Mouse (Mus musculus): Measurements from ENCODE around the gene Itk. TPM values are rescaled to one million over a fixed set of nuclear protein-coding genes. Genes with fewer than 3 reads are reported as not detected.

The Itk gene
- polyA plus RNA-seq, 1 experiment, result not detected

DNA sequence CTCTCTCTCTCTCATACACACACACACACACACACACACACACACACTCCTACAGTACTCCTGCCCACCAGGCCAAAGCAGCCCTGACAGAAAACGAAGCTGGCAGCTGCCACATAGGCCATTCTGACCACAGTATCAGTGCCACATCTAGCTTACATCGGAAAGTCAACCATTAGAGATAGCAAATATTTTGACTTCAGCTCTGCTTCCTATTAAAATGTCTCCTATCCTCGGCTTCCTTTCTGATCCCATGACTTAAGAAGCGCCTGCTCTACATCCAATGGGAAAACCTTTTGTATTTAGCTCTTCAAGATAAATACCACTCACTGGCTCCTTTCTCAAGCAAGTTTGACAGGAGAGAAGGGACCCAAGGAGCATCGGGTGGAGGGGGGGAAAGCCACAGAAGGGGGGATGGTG lies 78.7 kb downstream of the Itk start:
- peak overlapping the region; percentile 1 for H3K27ac ChIP-seq (ENCODE audit: insufficient read depth, low read depth, low read length)
- H3K4me3 ChIP-seq (ENCODE audit: insufficient read depth, low read length), result peak overlapping the region; percentile 91; the same call in 1 of the 2 replicates
- H3K4me1 ChIP-seq (ENCODE audit: control insufficient read depth, insufficient read depth, low read length), result peaks cover 58% of the 10 kb centered on the region
- no peak for TF ChIP-seq POLR2A (IDR thresholded peaks at IDR 0.05; ENCODE audit: borderline replicate concordance, low read depth, low read length)
- no peak for TF ChIP-seq CTCF (IDR thresholded peaks at IDR 0.05; ENCODE audit: low read depth, low read length)

DNA sequence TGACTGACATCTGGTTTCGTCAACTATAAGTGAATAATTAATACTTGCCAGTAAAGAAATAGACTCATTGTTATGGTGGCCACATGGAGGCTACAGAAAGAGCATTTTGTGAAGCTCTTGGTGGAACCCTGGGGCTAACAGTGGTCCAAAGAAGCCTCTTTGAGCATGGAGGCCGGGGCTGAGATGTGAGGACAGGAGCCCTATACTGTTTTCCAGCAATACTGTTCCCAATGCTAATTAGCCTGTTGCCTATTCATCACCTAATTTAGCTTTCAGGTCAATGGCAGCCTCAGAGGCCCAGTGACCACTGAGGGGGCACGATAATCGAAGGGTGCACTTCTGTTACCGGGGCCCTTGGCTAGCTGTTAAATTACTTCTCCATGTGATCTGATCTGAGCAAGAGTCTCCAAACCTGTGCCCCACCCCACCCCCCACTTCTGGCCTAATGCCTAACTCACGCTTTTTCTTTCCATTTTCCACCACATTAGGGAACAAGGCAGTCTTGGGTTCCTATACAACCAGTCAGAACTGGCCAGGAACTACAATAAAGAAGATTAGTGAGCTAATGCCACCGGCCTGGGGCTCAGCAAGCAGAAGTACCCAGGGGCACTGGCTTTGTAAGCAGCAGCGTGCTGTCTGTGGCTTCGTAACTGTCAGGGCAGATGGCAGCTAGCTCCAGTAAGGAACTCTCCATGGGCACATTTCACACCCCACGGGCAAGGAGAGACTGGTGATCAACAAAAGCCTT lies 79.3 kb downstream of the Itk start:
- Histone ChIP-seq H3K4me1 (ENCODE audit: control insufficient read depth, insufficient read depth, low read length) (peaks cover 52% of the 10 kb centered on the region), H3K4me3 (ENCODE audit: insufficient read depth, low read length) (no peak overlapping the region), H3K27ac (ENCODE audit: insufficient read depth, low read depth, low read length) (peak overlapping the region; percentile 1)
- no peak for TF ChIP-seq POLR2A (IDR thresholded peaks at IDR 0.05; ENCODE audit: borderline replicate concordance, low read depth, low read length)
- TF ChIP-seq CTCF (IDR thresholded peaks at IDR 0.05; ENCODE audit: low read depth, low read length), result no peak

DNA sequence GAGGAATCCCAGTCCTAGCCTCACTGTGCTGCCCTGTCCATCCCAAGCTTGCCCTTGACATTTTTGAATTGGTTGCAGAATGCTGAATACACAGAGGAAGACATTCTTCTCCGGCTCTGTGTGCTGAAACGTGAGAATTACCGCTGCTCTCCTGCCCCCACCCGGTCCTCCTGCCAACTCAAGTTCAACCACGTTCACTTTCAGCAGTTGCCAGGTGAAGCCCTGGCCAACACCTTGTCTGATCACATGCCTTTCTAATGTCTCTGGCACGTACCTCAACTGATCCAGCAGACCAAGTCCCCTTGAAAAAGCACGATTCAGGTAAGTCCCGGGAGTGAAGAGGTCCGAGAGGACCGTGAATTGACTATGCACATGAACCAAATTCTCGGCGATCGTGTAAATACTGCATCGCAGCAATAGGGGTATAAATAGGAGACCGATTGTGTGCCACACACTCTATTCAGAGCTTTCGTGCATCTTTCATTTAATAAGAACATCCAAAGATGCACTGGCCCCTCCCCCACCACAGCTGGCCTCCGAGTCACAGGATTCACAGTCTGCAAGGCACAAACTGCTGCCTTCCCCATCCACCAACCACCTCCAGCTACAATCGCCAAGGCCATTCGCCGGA lies 80.1 kb downstream of the Itk start:
- Histone ChIP-seq H3K4me1 (ENCODE audit: control insufficient read depth, insufficient read depth, low read length) (peaks cover 48% of the 10 kb centered on the region), H3K4me3 (ENCODE audit: insufficient read depth, low read length) (no peak overlapping the region), H3K27ac (ENCODE audit: insufficient read depth, low read depth, low read length) (no peak overlapping the region)
- TF ChIP-seq POLR2A (IDR thresholded peaks at IDR 0.05; ENCODE audit: borderline replicate concordance, low read depth, low read length) (no peak), CTCF (IDR thresholded peaks at IDR 0.05; ENCODE audit: low read depth, low read length) (no peak)

DNA sequence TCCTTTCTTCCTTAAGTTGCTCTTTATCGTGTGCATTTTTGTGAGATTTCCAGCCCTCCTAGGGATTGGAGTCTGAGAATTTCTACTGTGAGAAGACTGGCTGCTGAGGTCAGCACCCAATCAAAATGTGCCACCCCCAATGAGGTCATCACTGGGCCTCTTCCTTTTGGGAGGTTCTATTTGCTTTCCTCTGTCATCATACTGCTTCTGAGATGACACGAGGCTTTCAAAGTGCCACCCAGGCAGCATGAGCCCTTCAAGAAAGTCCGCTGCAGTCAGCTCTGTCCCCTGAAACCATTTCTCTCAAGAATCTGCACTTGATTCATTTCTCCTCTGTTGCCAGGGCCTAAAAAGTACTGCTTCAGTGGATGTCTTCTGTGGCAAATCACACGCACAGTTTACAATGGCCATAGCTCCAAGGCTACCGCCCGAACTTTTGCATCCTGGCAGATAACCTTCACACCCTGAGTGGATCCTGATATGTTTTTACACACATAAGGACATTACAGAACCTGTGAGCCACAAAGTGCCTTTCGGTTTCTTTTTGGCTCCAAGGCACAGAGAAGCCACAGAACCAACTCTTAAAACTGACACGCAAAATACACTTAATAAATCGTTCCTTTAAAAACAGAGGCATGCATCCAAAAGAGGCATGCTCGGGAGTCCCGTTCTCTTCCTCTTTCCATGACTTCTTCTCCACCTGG lies 80.9 kb downstream of the Itk start:
- Histone ChIP-seq H3K4me1 (ENCODE audit: control insufficient read depth, insufficient read depth, low read length) (peaks cover 40% of the 10 kb centered on the region), H3K27ac (ENCODE audit: insufficient read depth, low read depth, low read length) (no peak overlapping the region), H3K4me3 (ENCODE audit: insufficient read depth, low read length) (no peak overlapping the region)
- no peak for TF ChIP-seq POLR2A (IDR thresholded peaks at IDR 0.05; ENCODE audit: borderline replicate concordance, low read depth, low read length)
- TF ChIP-seq CTCF (IDR thresholded peaks at IDR 0.05; ENCODE audit: low read depth, low read length), result no peak

DNA sequence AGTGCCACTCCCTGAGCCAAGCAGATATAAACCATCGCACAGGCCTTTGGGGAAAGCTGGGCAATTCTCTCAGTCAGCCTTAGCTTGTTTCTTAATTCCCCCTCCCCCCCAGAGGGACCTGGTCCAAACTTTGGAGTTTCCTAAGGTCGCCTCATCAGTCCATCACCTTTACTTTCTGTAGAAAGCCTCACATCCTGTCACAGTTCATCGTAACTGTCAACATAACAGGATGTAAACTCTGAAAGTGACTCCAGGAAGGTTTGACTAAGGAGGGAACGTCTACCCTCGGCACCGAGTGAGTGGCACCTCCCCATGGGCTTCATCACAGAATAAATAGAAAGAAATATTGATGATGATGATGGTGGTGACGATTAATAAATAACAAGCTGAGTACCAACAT lies 81.5 kb downstream of the Itk start:
- Histone ChIP-seq H3K27ac (ENCODE audit: insufficient read depth, low read depth, low read length) (no peak overlapping the region), H3K4me1 (ENCODE audit: control insufficient read depth, insufficient read depth, low read length) (peaks cover 35% of the 10 kb centered on the region), H3K4me3 (ENCODE audit: insufficient read depth, low read length) (no peak overlapping the region)
- TF ChIP-seq POLR2A (IDR thresholded peaks at IDR 0.05; ENCODE audit: borderline replicate concordance, low read depth, low read length) (no peak), CTCF (IDR thresholded peaks at IDR 0.05; ENCODE audit: low read depth, low read length) (no peak)

DNA sequence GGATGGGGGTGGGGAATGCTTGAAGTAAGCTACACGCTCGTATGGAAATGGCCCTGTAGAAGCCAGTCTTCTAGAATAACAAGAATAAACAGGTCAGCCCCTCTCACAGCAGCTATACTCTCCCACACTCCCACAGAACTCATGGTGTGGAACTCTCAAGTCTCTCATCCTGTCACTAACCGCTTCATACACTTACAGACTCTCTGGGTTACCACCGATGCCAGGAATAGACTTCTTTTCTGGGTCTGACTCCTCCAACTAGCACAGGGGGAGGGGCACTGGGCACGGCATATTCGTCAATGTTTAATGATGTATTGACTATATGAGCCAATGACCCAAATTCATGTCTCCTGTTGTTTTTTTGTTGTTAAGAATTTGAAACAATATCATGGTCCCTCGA lies 82.5 kb downstream of the Itk start:
- no peak overlapping the region for H3K27ac ChIP-seq (ENCODE audit: insufficient read depth, low read depth, low read length)
- H3K4me3 ChIP-seq (ENCODE audit: insufficient read depth, low read length), result no peak overlapping the region
- H3K4me1 ChIP-seq (ENCODE audit: control insufficient read depth, insufficient read depth, low read length), result peaks cover 33% of the 10 kb centered on the region
- no peak for TF ChIP-seq CTCF (IDR thresholded peaks at IDR 0.05; ENCODE audit: low read depth, low read length)
- TF ChIP-seq POLR2A (IDR thresholded peaks at IDR 0.05; ENCODE audit: borderline replicate concordance, low read depth, low read length), result no peak

DNA sequence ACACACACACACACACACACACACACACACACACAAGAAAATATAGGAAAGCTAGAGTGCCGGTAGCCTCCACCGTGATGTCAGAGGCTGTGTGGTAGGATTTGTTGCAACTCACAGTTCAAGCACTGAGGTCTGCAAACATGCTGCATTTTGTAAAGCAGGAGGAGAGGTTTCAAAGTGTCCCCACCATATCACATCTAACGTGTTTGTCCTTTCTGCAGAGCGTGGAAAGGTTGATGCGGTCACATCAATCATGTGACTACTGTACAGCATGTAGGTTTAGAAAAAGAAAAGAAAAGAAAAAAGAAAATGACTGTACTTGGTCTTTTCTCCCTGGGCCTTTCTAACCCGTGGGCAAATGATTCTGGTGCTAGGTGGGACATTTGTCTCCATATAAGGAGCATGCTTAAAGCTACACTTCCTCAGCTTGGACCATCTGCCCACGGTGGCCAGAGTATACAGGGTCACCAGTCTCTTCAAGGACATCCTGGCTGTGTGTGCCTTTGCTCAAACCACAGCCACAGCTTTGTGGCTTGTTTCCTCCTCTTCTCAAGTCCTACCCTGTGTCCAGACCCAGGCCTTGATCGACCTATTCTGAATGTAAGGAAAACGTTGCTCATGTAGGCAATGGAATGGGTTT lies 83.3 kb downstream of the Itk start:
- TF ChIP-seq CTCF (IDR thresholded peaks at IDR 0.05; ENCODE audit: low read depth, low read length) (no peak), POLR2A (IDR thresholded peaks at IDR 0.05; ENCODE audit: borderline replicate concordance, low read depth, low read length) (no peak)
- no peak overlapping the region for H3K4me3 ChIP-seq (ENCODE audit: insufficient read depth, low read length)
- H3K27ac ChIP-seq (ENCODE audit: insufficient read depth, low read depth, low read length), result no peak overlapping the region
- H3K4me1 ChIP-seq (ENCODE audit: control insufficient read depth, insufficient read depth, low read length), result peaks cover 32% of the 10 kb centered on the region

DNA sequence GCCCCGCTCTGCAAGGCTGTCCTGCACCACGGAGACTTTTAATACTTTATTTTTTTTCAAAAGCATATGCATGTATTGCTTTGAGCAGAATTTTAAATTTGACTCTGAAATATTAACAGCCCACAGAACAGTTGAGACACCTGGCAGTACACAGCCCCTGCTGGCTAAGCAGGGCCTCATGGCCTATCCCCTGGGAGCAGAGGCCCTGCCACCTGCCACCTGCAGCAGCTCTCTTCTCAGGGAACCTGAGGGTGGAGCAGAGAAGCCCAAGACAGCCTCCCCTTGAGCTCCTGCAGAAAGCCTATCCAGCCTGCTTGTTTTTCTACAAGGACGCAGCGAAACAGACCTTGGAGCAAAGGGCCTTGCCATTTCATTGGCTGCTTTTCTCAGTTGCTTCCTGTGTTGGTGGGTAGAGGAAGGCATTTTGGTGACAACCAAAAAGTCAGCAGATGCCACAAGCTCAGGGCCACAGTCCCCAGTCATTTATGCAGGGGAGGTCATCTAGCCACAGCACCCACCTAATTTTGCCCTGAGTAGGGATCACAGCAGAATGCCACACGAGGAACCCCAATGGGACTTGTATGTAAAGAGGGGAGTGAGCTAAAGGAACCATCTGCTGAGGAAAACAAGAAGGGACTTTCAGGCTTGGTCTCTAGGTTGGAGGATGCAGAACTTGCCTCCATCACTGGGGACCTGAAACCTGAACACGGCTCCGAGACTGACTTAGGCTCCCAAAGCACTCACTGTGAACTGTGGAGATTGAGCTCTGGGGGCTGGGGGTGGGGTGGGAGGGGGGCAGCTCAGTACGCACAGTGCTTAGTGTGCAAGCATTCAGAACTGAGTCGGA lies 84.2 kb downstream of the Itk start:
- Histone ChIP-seq H3K27ac (ENCODE audit: insufficient read depth, low read depth, low read length) (no peak overlapping the region), H3K4me1 (ENCODE audit: control insufficient read depth, insufficient read depth, low read length) (peaks cover 27% of the 10 kb centered on the region), H3K4me3 (ENCODE audit: insufficient read depth, low read length) (no peak overlapping the region)
- TF ChIP-seq POLR2A (IDR thresholded peaks at IDR 0.05; ENCODE audit: borderline replicate concordance, low read depth, low read length) (no peak), CTCF (IDR thresholded peaks at IDR 0.05; ENCODE audit: low read depth, low read length) (no peak)

DNA sequence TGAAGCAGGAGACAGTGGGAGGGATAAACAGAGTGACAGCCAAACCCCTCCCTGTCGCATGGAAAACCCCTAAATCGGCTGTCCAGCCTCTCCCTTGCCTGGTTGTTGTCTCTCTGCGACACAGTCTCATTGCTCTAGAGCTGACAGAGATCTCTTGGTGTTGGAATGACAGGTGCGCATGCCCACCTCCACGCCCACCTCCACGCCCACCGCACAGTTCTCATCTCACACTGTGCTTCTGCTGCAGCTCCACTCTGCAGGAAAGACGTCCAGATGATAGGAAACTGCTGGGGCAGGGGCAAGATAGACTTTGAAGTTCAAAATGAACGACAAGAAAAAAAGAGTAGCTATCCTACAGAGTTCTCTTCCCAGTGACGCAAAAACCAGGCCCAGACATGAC lies 85.2 kb downstream of the Itk start:
- no peak overlapping the region for H3K4me3 ChIP-seq (ENCODE audit: insufficient read depth, low read length)
- no peak for TF ChIP-seq POLR2A (IDR thresholded peaks at IDR 0.05; ENCODE audit: borderline replicate concordance, low read depth, low read length)
- no peak for TF ChIP-seq CTCF (IDR thresholded peaks at IDR 0.05; ENCODE audit: low read depth, low read length)
- H3K27ac ChIP-seq (ENCODE audit: insufficient read depth, low read depth, low read length), result no peak overlapping the region
- H3K4me1 ChIP-seq (ENCODE audit: control insufficient read depth, insufficient read depth, low read length), result peaks cover 23% of the 10 kb centered on the region

Data from bone marrow macrophage, adult 2 months (primary cell).